Mouse (Mus musculus) layer of hippocampus, postnatal 25 days (tissue): ENCODE results near the gene Ap5s1. TPM values are rescaled to one million over a fixed set of nuclear protein-coding genes. Genes with fewer than 3 reads are reported as not detected.

Experiments
- DNase-seq, 2 experiments: peaks; one replicate each; pipeline ENCODE4 v3.0.0; 2022; ENCODE audit warnings: mixed read lengths in 2 of 2, low spot score in 1 of 2; ENCODE audit errors: extremely low spot score in 1 of 2
- total RNA-seq, 2 experiments: library from RNA; stranded (reverse); gene quantifications; 2 replicates each; pipeline ENCODE4 v1.2.3; 2021

Ap5s1 gene
- total RNA-seq, 2 experiments from 2014 or later: 23.8 to 27.3 TPM

GRCm38 (mm10) chr2:131261481-131262212 is 54.8 kb downstream of the Ap5s1 start:
- DNase-seq: no peak

- peak; percentile 89 to 91 for DNase-seq
Observed at GRCm38 (mm10) chr2:131262213-131262672, 55.4 kb downstream of the Ap5s1 start, which contains the start of gene Pank2. Gene Pank2, plus strand, starts transcription at chr2:131262495.

Other genes with a start within 250 kb of the Ap5s1 start
- 10 to 100 TPM; 64.8 to 70.0 TPM for gene Gfra4, start 164.0 kb upstream of the Ap5s1 start, total RNA-seq
- gene Adam33, start 143.3 kb upstream of the Ap5s1 start, total RNA-seq: 1 to 10 TPM in 1 of 2 experiments, under 1 TPM in 1; 0.94 to 1.1 TPM
- under 1 TPM; 0.22 to 0.31 TPM for gene Siglec1, start 120.3 kb upstream of the Ap5s1 start, total RNA-seq
- gene Hspa12b, start 79.8 kb upstream of the Ap5s1 start, total RNA-seq: 1 to 10 TPM; 6.5 to 8.6 TPM
- gene Gm11037, start 73.6 kb upstream of the Ap5s1 start, total RNA-seq: not detected
- gene 1700037H04Rik, start 47.0 kb upstream of the Ap5s1 start, total RNA-seq: 10 to 100 TPM; 55.5 to 66.7 TPM
- 10 to 100 TPM; 84.8 to 92.4 TPM for gene Cenpb, start 27.0 kb upstream of the Ap5s1 start, total RNA-seq
- 10 to 100 TPM; 15.4 to 26.6 TPM for gene Cdc25b, start 20.1 kb upstream of the Ap5s1 start, total RNA-seq
- gene Spef1, start 19.8 kb upstream of the Ap5s1 start, total RNA-seq: 10 to 100 TPM; 11.2 to 12.4 TPM
- gene Mavs, start 27.0 kb downstream of the Ap5s1 start, total RNA-seq: 1 to 10 TPM; 6.8 to 7.8 TPM
- 10 to 100 TPM; 55.7 to 63.8 TPM for gene Pank2, start 55.4 kb downstream of the Ap5s1 start, total RNA-seq
- 10 to 100 TPM; 28.2 to 30.5 TPM for gene Rnf24, start 145.8 kb downstream of the Ap5s1 start, total RNA-seq